Mouse (Mus musculus) ES-Bruce4 (cell line): ENCODE measurements at regions not wholly inside any gene's neighbourhood (a gene's known extent, or its start where the extent isn't known, plus 50 kb on each side); places are given as distances from the start of the nearest gene placed in this dataset.

Experiments used
- CTCF ChIP-seq: IDR thresholded peaks from one replicate; pipeline ENCODE4 v1.8.1; 2011; ENCODE audit warnings: low read depth, low read length
- POLR2A ChIP-seq: IDR thresholded peaks from one replicate; pipeline ENCODE4 v1.8.1; 2011; ENCODE audit warnings: low read length; ENCODE audit not compliant: insufficient read depth

GRCm38 (mm10) chr5:53329591-53329990 is 62.7 kb downstream of the Smim20 start:
- no peak for TF ChIP-seq POLR2A
- no peak for TF ChIP-seq CTCF
